Mouse (Mus musculus) bone marrow macrophage, adult 2 months (primary cell): ENCODE data around the gene Pdx1. TPM values are rescaled to one million over a fixed set of nuclear protein-coding genes. Genes with fewer than 3 reads are reported as not detected.

ENCODE experiments used
- H3K27ac ChIP-seq: 2 replicates; pipeline ENCODE4 v1.5.1; 2012; ENCODE audit warnings: low read depth, low read length; ENCODE audit not compliant: insufficient read depth
- H3K4me1 ChIP-seq: 2 replicates; pipeline ENCODE4 v1.6.1; 2012; ENCODE audit warnings: low read length; ENCODE audit not compliant: control insufficient read depth, insufficient read depth
- H3K4me3 ChIP-seq: 2 replicates; pipeline ENCODE4 v1.5.1; 2012; ENCODE audit warnings: mild to moderate bottlenecking, low read length, moderate library complexity; ENCODE audit not compliant: insufficient read depth
- CTCF ChIP-seq: IDR thresholded peaks from 2 replicates; pipeline ENCODE4 v1.5.1; 2012; ENCODE audit warnings: low read depth, mild to moderate bottlenecking, low read length, moderate library complexity
- POLR2A ChIP-seq: IDR thresholded peaks from 2 replicates; pipeline ENCODE4 v1.6.1; 2012; ENCODE audit warnings: mild to moderate bottlenecking, low read depth, low read length, borderline replicate concordance
- polyA plus RNA-seq: library from polyadenylated mRNA; stranded (reverse); fragments of >200 nt; gene quantifications from 2 replicates; pipeline ENCODE4 v1.2.4, GENCODE M21; 2012; ENCODE audit not compliant: missing spikeins, insufficient read depth, insufficient read length

Gene Pdx1
- not detected in 2 replicates for polyA plus RNA-seq

DNA sequence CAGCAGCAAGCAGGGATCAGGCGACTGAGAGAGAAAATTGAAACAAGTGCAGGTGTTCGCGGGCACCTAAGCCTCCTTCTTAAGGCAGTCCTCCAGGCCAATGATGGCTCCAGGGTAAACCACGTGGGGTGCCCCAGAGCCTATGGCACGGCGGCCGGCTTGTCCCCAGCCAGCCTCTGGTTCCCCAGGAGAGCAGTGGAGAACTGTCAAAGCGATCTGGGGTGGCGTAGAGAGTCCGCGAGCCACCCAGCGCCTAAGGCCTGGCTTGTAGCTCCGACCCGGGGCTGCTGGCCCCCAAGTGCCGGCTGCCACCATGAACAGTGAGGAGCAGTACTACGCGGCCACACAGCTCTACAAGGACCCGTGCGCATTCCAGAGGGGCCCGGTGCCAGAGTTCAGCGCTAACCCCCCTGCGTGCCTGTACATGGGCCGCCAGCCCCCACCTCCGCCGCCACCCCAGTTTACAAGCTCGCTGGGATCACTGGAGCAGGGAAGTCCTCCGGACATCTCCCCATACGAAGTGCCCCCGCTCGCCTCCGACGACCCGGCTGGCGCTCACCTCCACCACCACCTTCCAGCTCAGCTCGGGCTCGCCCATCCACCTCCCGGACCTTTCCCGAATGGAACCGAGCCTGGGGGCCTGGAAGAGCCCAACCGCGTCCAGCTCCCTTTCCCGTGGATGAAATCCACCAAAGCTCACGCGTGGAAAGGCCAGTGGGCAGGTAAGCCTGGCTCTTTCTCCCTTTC, at the start of gene Pdx1:
Gene Pdx1 (plus strand): TSS at position 34 of the 747 bp plus-strand sequence.
- TF ChIP-seq CTCF = no peak
- TF ChIP-seq POLR2A = no peak
- no peak within 1 kb of the TSS for H3K27ac ChIP-seq
- no peaks in the 10 kb centered on the region for H3K4me1 ChIP-seq
- no peak within 1 kb of the TSS for H3K4me3 ChIP-seq

DNA sequence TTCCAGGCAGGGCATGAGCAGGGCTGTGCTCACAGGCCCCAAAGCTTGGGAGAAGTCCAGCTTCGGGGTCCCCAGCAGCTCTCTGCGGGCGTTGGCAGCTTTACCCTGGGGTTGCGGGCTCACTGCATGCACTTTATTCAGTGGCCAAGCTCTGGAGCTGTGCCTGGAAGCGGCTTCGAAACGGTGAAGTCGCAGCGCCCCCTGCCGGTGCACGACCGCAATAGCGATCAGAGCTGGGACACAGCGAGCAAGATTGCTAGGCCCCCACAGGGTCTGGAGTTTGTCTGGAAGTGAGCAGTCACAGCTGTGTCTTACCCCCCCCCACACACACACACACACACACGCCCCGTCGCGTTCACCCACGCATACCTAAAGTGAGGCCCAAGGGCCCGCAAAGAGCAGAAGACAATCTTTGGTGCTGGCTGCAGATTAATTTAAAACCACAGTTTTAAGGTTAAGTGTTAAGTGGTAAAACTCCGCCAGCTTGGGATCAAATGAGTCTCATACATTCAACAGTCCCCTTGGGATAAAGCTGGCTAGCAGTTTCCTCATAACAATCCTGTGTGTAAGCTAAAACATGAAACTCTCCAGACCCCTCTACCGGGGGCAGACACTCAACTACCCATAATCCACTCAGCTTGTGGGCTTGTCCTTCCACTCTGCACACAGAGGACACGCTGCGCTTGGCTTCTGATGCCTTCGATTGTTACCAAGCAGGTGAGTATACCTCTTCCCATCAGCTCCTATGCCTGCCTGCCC, 42.2 kb upstream of the Pdx1 start:
- TF ChIP-seq POLR2A = no peak
- TF ChIP-seq CTCF = peak; percentile 77
- Histone ChIP-seq H3K4me3 (no peak overlapping the region), H3K27ac (no peak overlapping the region), H3K4me1 (no peaks in the 10 kb centered on the region)

GRCm38 (mm10) chr5:147235406-147236309, 34.1 kb upstream of the Pdx1 start:
- TF ChIP-seq CTCF (no peak), POLR2A (no peak)
- no peaks in the 10 kb centered on the region for H3K4me1 ChIP-seq
- no peak overlapping the region for H3K27ac ChIP-seq
- H3K4me3 ChIP-seq = no peak overlapping the region

DNA sequence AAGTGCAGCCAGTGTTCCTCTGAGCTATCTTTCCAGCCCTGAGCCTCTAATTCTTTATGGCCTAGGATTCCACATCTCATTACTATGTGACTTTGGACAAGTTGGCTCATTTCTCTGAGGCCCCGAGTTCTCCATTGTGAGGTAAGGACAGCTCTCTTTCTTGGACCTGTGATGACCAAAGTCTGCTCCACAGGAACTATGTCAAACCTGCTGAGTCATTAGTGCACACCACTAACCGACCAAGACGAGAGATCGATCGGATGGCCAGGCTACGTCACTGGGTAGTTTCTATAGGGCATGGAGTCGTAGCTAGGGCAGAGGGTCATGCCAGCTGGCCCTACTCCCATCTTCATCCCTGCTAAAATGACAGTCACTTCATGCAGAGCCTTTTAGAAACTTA, 25.9 kb upstream of the Pdx1 start:
- TF ChIP-seq POLR2A (no peak), CTCF (no peak)
- no peak overlapping the region for H3K4me3 ChIP-seq
- H3K4me1 ChIP-seq = no peaks in the 10 kb centered on the region
- no peak overlapping the region for H3K27ac ChIP-seq

DNA sequence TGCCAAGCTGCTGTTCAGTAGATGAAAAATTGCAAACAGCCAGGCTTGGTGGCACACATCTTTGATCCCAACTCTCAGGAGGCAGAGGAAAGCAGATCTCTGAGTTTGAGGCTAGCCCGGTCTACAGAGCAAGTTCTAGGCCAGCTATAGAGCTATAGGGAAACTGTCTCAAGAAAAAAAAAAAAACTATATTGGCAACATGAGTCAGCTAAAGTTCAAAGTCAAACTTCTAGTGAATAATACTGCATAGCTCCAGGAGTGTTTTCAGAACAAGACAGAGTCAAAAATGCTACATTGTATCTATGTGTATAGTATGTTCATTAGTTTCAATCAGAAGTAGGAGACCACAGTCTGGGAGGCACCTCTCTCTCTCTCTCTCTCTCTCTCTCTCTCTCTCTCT, 9.6 kb upstream of the Pdx1 start:
- no peaks in the 10 kb centered on the region for H3K4me1 ChIP-seq
- no peak overlapping the region for H3K27ac ChIP-seq
- H3K4me3 ChIP-seq = no peak overlapping the region
- TF ChIP-seq CTCF (no peak), POLR2A (no peak)

DNA sequence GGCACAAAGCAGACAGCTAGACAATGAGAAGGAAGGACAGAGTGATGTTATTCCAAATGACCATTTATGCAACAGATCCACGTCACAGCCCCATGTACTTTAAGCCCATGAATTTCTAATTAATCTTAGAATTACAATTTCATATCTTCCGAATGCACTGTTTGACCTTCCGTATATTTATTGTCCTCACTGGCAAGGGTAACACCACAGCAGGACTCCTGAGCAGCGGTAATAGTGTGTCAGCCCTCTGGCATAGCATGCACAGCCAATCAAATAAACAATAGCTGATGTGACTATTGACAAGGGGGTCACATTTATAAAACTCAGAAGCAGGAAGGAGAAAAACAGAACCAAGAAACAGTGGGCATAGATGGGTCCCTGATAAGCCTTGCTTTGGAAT, 9.0 kb upstream of the Pdx1 start:
- Histone ChIP-seq H3K4me1 (no peaks in the 10 kb centered on the region), H3K27ac (no peak overlapping the region), H3K4me3 (no peak overlapping the region)
- TF ChIP-seq CTCF = no peak
- TF ChIP-seq POLR2A = no peak

- Histone ChIP-seq H3K4me1 (no peaks in the 10 kb centered on the region), H3K27ac (no peak overlapping the region), H3K4me3 (no peak overlapping the region)
- TF ChIP-seq CTCF (no peak), POLR2A (no peak)
Observed at GRCm38 (mm10) chr5:147261899-147262541, 7.7 kb upstream of the Pdx1 start.

GRCm38 (mm10) chr5:147263945-147264344, 5.8 kb upstream of the Pdx1 start:
- TF ChIP-seq POLR2A = no peak
- TF ChIP-seq CTCF = no peak
- Histone ChIP-seq H3K4me1 (no peaks in the 10 kb centered on the region), H3K4me3 (no peak overlapping the region), H3K27ac (no peak overlapping the region)

DNA sequence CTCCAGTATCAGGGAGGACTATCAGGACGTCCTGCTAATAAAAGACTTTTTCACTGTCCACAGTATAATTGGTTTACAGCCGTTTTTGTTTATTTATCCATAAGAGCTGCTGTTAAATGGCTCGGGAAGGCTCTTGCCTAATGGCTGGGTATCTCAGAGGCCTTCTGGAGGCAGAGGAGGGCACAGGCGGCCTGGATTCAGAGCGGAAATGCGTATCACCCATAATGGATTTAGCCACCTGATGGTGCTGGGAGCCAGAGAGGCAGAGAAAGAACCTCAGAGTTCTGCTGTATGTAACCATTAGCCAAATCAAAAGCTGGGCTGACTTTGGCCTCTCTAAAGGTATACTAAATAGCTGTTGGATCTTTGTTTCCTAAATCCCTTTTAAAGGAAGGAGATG, 2.3 kb upstream of the Pdx1 start:
- no peak overlapping the region for H3K27ac ChIP-seq
- no peaks in the 10 kb centered on the region for H3K4me1 ChIP-seq
- TF ChIP-seq CTCF (no peak), POLR2A (no peak)
- H3K4me3 ChIP-seq = no peak overlapping the region
